Mouse (Mus musculus): ENCODE data around the gene Iba57.

Iba57 gene

GRCm38 (mm10) chr11:59131348-59131919, 32.1 kb downstream of the Iba57 start:
- DNase-seq, result no peak

DNA sequence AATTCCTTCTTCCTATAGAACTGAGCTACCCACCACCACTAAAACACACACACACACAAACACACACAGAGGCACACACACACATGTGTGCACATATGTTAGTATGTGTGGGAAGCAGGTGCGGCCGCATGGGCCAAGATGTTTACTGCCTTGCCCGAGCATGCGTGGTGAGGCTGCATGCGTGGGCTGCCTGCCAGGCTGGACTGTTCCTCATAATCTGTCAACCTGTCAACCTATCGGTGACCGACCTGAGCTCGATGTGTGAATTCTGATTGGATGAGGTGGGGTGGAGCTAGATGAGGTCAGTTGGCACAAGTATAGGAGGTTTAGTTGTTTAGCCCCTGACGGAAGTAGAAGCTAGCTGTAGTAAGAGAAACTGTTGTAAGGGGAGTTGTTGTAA, 32.8 kb downstream of the Iba57 start:
- no peak for DNase-seq

DNA sequence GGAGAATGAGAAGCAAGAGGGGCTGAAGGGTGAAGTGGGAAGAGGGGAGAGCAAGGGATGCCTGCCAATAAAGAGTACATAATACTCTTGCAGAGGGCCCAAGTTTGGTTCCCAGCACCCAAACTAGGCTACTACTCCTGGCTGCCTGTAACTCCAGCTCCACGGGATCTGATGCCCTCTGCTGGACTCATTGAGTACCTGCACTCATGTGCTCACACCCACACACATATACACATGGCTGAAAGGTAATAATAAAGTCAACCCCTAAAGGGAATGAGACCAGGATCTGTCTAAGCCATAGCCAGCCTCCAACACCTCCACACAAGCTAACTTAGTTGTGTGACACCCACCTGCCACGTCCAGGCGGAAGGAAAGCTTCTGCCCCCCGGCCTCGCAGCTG, 57.6 kb downstream of the Iba57 start:
- no peak for DNase-seq
